Mouse (Mus musculus) kidney, postnatal 4 days (tissue): ENCODE measurements around the gene Lrrc4c.
A peak's percentile ranks its signal among the peaks of the same experiment; 100 is the strongest.

Experiments used
- DNase-seq, 2 experiments: peaks; one replicate each; pipeline ENCODE4 v3.0.0; 2021; ENCODE audit warnings: mixed read lengths in 2 of 2

The Lrrc4c gene

GRCm38 (mm10) chr2:96317387-96318299, at the start of gene Lrrc4c:
Gene Lrrc4c, plus strand, starts transcription at chr2:96318169.
- DNase-seq: peak; percentile 3 to 6

- no peak for DNase-seq
These were observed 42.9 kb upstream of the Lrrc4c start for GRCm38 (mm10) chr2:96275061-96275460.

- no peak for DNase-seq
These were observed 35.0 kb upstream of the Lrrc4c start for GRCm38 (mm10) chr2:96282926-96283325.

- no peak for DNase-seq
These were observed 30.5 kb upstream of the Lrrc4c start for GRCm38 (mm10) chr2:96287512-96287911.

GRCm38 (mm10) chr2:96290541-96290940, 27.4 kb upstream of the Lrrc4c start:
- DNase-seq: no peak

GRCm38 (mm10) chr2:96315034-96315433, 2.9 kb upstream of the Lrrc4c start:
- DNase-seq: no peak

GRCm38 (mm10) chr2:96316531-96316930, 1.4 kb upstream of the Lrrc4c start:
- DNase-seq: no peak

- DNase-seq: no peak
These were observed 587 bp downstream of the Lrrc4c start for GRCm38 (mm10) chr2:96318556-96318955.

- DNase-seq: no peak
These were observed 1.2 kb downstream of the Lrrc4c start for GRCm38 (mm10) chr2:96319201-96319600.

GRCm38 (mm10) chr2:96319649-96320048, 1.7 kb downstream of the Lrrc4c start:
- no peak for DNase-seq

GRCm38 (mm10) chr2:96334652-96335051, 16.7 kb downstream of the Lrrc4c start:
- peak in 1 of 2 experiments; percentile 2 for DNase-seq

- DNase-seq: peak in 1 of 2 experiments; percentile 4
These were observed 19.4 kb downstream of the Lrrc4c start for GRCm38 (mm10) chr2:96337354-96337753.

GRCm38 (mm10) chr2:96401186-96401811, 83.3 kb downstream of the Lrrc4c start:
- DNase-seq: no peak

GRCm38 (mm10) chr2:96402514-96402913, 84.5 kb downstream of the Lrrc4c start:
- DNase-seq: no peak

GRCm38 (mm10) chr2:96406856-96407255, 88.9 kb downstream of the Lrrc4c start:
- DNase-seq: peak in 1 of 2 experiments; percentile 2

- DNase-seq: no peak
These were observed 93.2 kb downstream of the Lrrc4c start for GRCm38 (mm10) chr2:96411182-96411581.

- DNase-seq: no peak
These were observed 143.6 kb downstream of the Lrrc4c start for GRCm38 (mm10) chr2:96461566-96461965.

- no peak for DNase-seq
These were observed 157.7 kb downstream of the Lrrc4c start for GRCm38 (mm10) chr2:96475674-96476073.

GRCm38 (mm10) chr2:96499116-96499882, 181.3 kb downstream of the Lrrc4c start:
- no peak for DNase-seq

GRCm38 (mm10) chr2:96504140-96504539, 186.2 kb downstream of the Lrrc4c start:
- no peak for DNase-seq

GRCm38 (mm10) chr2:96505641-96506040, 187.7 kb downstream of the Lrrc4c start:
- DNase-seq: no peak

- DNase-seq: no peak
These were observed 191.0 kb downstream of the Lrrc4c start for GRCm38 (mm10) chr2:96508991-96509390.

- DNase-seq: no peak
These were observed 219.5 kb downstream of the Lrrc4c start for GRCm38 (mm10) chr2:96537469-96537868.
